Mouse (Mus musculus) cerebellum, adult 2 months (tissue): ENCODE results near the gene Kbtbd6.

Experiments
- CTCF ChIP-seq: fragments of 200-500 bp; IDR thresholded peaks from 2 replicates; pipeline ENCODE4 v1.5.1; 2011; ENCODE audit warnings: low read depth, mild to moderate bottlenecking, control low read depth, low read length, moderate library complexity, borderline replicate concordance; ENCODE audit not compliant: insufficient read depth
- POLR2A ChIP-seq: fragments of 200-500 bp; IDR thresholded peaks from 2 replicates; pipeline ENCODE4 v1.6.1; 2011; ENCODE audit warnings: low read length, control low read depth, borderline replicate concordance; ENCODE audit not compliant: insufficient read depth

GRCm38 (mm10) chr14:79494349-79494748 lies 42.7 kb downstream of the Kbtbd6 start:
- TF ChIP-seq POLR2A (no peak), CTCF (no peak)
